ENCODE assay signal across 24 mouse cellular contexts in genomic region chr16:42015443-42015842, GRCm38 (mm10).
DNase-seq lines count a peak whose midpoint lies in the region; ATAC-seq and TF ChIP-seq lines count a peak whose summit lies in the region.
"Had no signal": no experiment of that assay in that cellular context is flagged by ENCODE, and none has a peak within 500 bp of the region (broad histone marks: within the 10 kb centered on the region; RNA-seq: fewer than 3 reads in every experiment).

No protein-coding gene starts in this region.

- H3K36me3 ChIP-seq in forebrain, embryonic 15.5 days = no peaks in the 10 kb centered on the region
- H3K36me3 ChIP-seq in forebrain, embryonic 11.5 days (ENCODE audit: control insufficient read depth, insufficient read depth, low read length) = no peaks in the 10 kb centered on the region
- no peaks in the 10 kb centered on the region for H3K36me3 ChIP-seq in midbrain, embryonic 12.5 days
- H3K36me3 ChIP-seq in midbrain, embryonic 11.5 days (ENCODE audit: control insufficient read depth, insufficient read depth, low read length) = no peaks in the 10 kb centered on the region
- no peaks in the 10 kb centered on the region for H3K36me3 ChIP-seq in forebrain, postnatal 0 days (ENCODE audit: insufficient read depth)
- no peaks in the 10 kb centered on the region for H3K36me3 ChIP-seq in intestine, embryonic 15.5 days
- H3K36me3 ChIP-seq: heart, embryonic 12.5 days; limb, embryonic 12.5 days; neural tube, embryonic 13.5 days had no signal

- DNase-seq in cerebellum, adult 2 months = peak; percentile 38 to 49
- DNase-seq in cerebellum, adult 11 months = no peak
- DNase-seq in forebrain, embryonic 11.5 days (ENCODE audit: low spot score) = no peak
- DNase-seq in midbrain, embryonic 11.5 days (ENCODE audit: low spot score, missing footprints) = no peak
- peak; percentile 60 for DNase-seq in forebrain, postnatal 0 days
- DNase-seq: adrenal gland, postnatal 14 days; gastrocnemius, postnatal 14 days; heart, adult 18-20 months; heart, postnatal 10 days; kidney, postnatal 25 days; layer of hippocampus, postnatal 36 days; liver, postnatal 0 days; right cerebral cortex, postnatal 25 days had no signal

- H3K27ac ChIP-seq in cerebellum, adult 2 months (ENCODE audit: insufficient read depth, low read length) = peak overlapping the region; percentile 90
- no peak overlapping the region for H3K27ac ChIP-seq in forebrain, embryonic 15.5 days (replicated peaks)
- H3K27ac ChIP-seq in forebrain, embryonic 11.5 days (ENCODE audit: low read depth, low read length) = no peak overlapping the region
- H3K27ac ChIP-seq in midbrain, embryonic 12.5 days (replicated peaks) = 0 out of 2 replicates have a peak overlapping the region, but pooled peaks have one; percentile 3
- no peak overlapping the region for H3K27ac ChIP-seq in midbrain, embryonic 11.5 days (ENCODE audit: low read depth, low read length)
- H3K27ac ChIP-seq in forebrain, postnatal 0 days (ENCODE audit: low read depth, low read length) = no peak overlapping the region
- no peak overlapping the region for H3K27ac ChIP-seq in intestine, embryonic 15.5 days
- H3K27ac ChIP-seq: layer of hippocampus, adult 2 months; limb, embryonic 12.5 days; macrophage had no signal

- H3K9me3 ChIP-seq in forebrain, embryonic 15.5 days = no peaks in the 10 kb centered on the region
- no peaks in the 10 kb centered on the region for H3K9me3 ChIP-seq in forebrain, embryonic 11.5 days (ENCODE audit: control insufficient read depth, low read length)
- H3K9me3 ChIP-seq in midbrain, embryonic 12.5 days = no peaks in the 10 kb centered on the region
- H3K9me3 ChIP-seq in midbrain, embryonic 11.5 days (ENCODE audit: control insufficient read depth, low read length) = no peaks in the 10 kb centered on the region
- H3K9me3 ChIP-seq in forebrain, postnatal 0 days (ENCODE audit: low read length) = no peaks in the 10 kb centered on the region
- no peaks in the 10 kb centered on the region for H3K9me3 ChIP-seq in intestine, embryonic 15.5 days
- H3K9me3 ChIP-seq: heart, embryonic 12.5 days; limb, embryonic 12.5 days; neural tube, embryonic 13.5 days had no signal

- H3K4me2 ChIP-seq in forebrain, embryonic 15.5 days (replicated peaks) = no peak overlapping the region
- H3K4me2 ChIP-seq in forebrain, embryonic 11.5 days (ENCODE audit: low read depth, low read length, severe bottlenecking) = no peak overlapping the region
- H3K4me2 ChIP-seq in midbrain, embryonic 12.5 days (replicated peaks) = no peak overlapping the region
- no peak overlapping the region for H3K4me2 ChIP-seq in midbrain, embryonic 11.5 days
- H3K4me2 ChIP-seq in forebrain, postnatal 0 days (ENCODE audit: low read depth) = no peak overlapping the region
- no peak overlapping the region for H3K4me2 ChIP-seq in intestine, embryonic 15.5 days (replicated peaks)
- H3K4me2 ChIP-seq: heart, embryonic 12.5 days; limb, embryonic 12.5 days; liver, embryonic 11.5 days; neural tube, embryonic 13.5 days had no signal

- TF ChIP-seq CTCF in cerebellum, adult 2 months (IDR thresholded peaks at IDR 0.05; ENCODE audit: borderline replicate concordance, insufficient read depth, low read depth, low read length) = no peak
- TF ChIP-seq CTCF in forebrain, postnatal 0 days (IDR thresholded peaks at IDR 0.05; ENCODE audit: low read depth) = no peak

- no peaks in the 10 kb centered on the region for H3K27me3 ChIP-seq in cerebellum, adult 2 months (ENCODE audit: control insufficient read depth, insufficient read depth, low read length)
- no peaks in the 10 kb centered on the region for H3K27me3 ChIP-seq in forebrain, embryonic 15.5 days
- no peaks in the 10 kb centered on the region for H3K27me3 ChIP-seq in forebrain, embryonic 11.5 days (ENCODE audit: control insufficient read depth, insufficient read depth, low read length)
- H3K27me3 ChIP-seq in midbrain, embryonic 12.5 days = no peaks in the 10 kb centered on the region
- no peaks in the 10 kb centered on the region for H3K27me3 ChIP-seq in midbrain, embryonic 11.5 days (ENCODE audit: control insufficient read depth, insufficient read depth, low read length)
- H3K27me3 ChIP-seq in forebrain, postnatal 0 days (ENCODE audit: insufficient read depth, low read length) = no peaks in the 10 kb centered on the region
- no peaks in the 10 kb centered on the region for H3K27me3 ChIP-seq in intestine, embryonic 15.5 days (replicated peaks)
- H3K27me3 ChIP-seq: heart, embryonic 12.5 days; limb, embryonic 12.5 days; neural tube, embryonic 13.5 days had no signal

- peak; percentile 72 for ATAC-seq in forebrain, embryonic 15.5 days (replicated peaks)
- no peak for ATAC-seq in forebrain, embryonic 11.5 days (replicated peaks; ENCODE audit: low FRiP score)
- no peak for ATAC-seq in midbrain, embryonic 12.5 days (ENCODE audit: low FRiP score, low read depth)
- no peak for ATAC-seq in midbrain, embryonic 11.5 days (ENCODE audit: low FRiP score)
- ATAC-seq in forebrain, postnatal 0 days = peak; percentile 58
- ATAC-seq in intestine, embryonic 15.5 days = no peak
- ATAC-seq: intestine, postnatal 0 days; liver, postnatal 0 days; lung, postnatal 0 days had no signal

- H3K4me3 ChIP-seq in cerebellum, adult 2 months (replicated peaks; ENCODE audit: insufficient read depth, low read depth, low read length) = no peak overlapping the region
- H3K4me3 ChIP-seq in forebrain, embryonic 15.5 days = no peak overlapping the region
- no peak overlapping the region for H3K4me3 ChIP-seq in forebrain, embryonic 11.5 days (ENCODE audit: low read depth, low read length)
- no peak overlapping the region for H3K4me3 ChIP-seq in midbrain, embryonic 12.5 days
- H3K4me3 ChIP-seq in midbrain, embryonic 11.5 days (ENCODE audit: low read depth, low read length) = no peak overlapping the region
- no peak overlapping the region for H3K4me3 ChIP-seq in forebrain, postnatal 0 days (ENCODE audit: low read depth, low read length)
- no peak overlapping the region for H3K4me3 ChIP-seq in intestine, embryonic 15.5 days (replicated peaks)
- H3K4me3 ChIP-seq: heart, embryonic 12.5 days; layer of hippocampus, adult 2 months; limb, embryonic 12.5 days; neural tube, embryonic 13.5 days had no signal

- H3K9ac ChIP-seq in forebrain, embryonic 15.5 days (replicated peaks) = no peak overlapping the region
- no peak overlapping the region for H3K9ac ChIP-seq in forebrain, embryonic 11.5 days (ENCODE audit: low read length)
- no peak overlapping the region for H3K9ac ChIP-seq in midbrain, embryonic 12.5 days (replicated peaks)
- no peak overlapping the region for H3K9ac ChIP-seq in midbrain, embryonic 11.5 days (ENCODE audit: low read length)
- no peak overlapping the region for H3K9ac ChIP-seq in forebrain, postnatal 0 days
- H3K9ac ChIP-seq in intestine, embryonic 15.5 days = no peak overlapping the region
- H3K9ac ChIP-seq: heart, embryonic 12.5 days; limb, embryonic 12.5 days; liver, postnatal 0 days; neural tube, embryonic 13.5 days had no signal

- TF ChIP-seq POLR2A in cerebellum, adult 2 months (IDR thresholded peaks at IDR 0.05; ENCODE audit: borderline replicate concordance, insufficient read depth, low read length) = no peak

- 41% methylated on average over 3 of the region's 3 CpGs for WGBS in cerebellum, adult 2 months
- 58% methylated on average over 3 of the region's 3 CpGs for WGBS in forebrain, embryonic 15.5 days
- WGBS in forebrain, embryonic 11.5 days = 80% methylated on average over 3 of the region's 3 CpGs
- WGBS in midbrain, embryonic 12.5 days = 64% methylated on average over 3 of the region's 3 CpGs
- WGBS in midbrain, embryonic 11.5 days = 80% methylated on average over 3 of the region's 3 CpGs
- WGBS in forebrain, postnatal 0 days = 49% methylated on average over 3 of the region's 3 CpGs
- 57% methylated on average over 3 of the region's 3 CpGs for WGBS in intestine, embryonic 15.5 days

- H3K4me1 ChIP-seq in cerebellum, adult 2 months (ENCODE audit: control insufficient read depth, insufficient read depth, low read length) = peaks cover 17% of the 10 kb centered on the region; the same call in 1 of the 2 replicates
- H3K4me1 ChIP-seq in forebrain, embryonic 15.5 days = peaks cover 10% of the 10 kb centered on the region
- no peaks in the 10 kb centered on the region for H3K4me1 ChIP-seq in forebrain, embryonic 11.5 days (replicated peaks; ENCODE audit: control insufficient read depth, insufficient read depth, low read length)
- no peaks in the 10 kb centered on the region for H3K4me1 ChIP-seq in midbrain, embryonic 12.5 days
- no peaks in the 10 kb centered on the region; the same call in 1 of the 2 replicates for H3K4me1 ChIP-seq in midbrain, embryonic 11.5 days (ENCODE audit: control insufficient read depth, insufficient read depth, low read length)
- H3K4me1 ChIP-seq in forebrain, postnatal 0 days (ENCODE audit: insufficient read depth) = 0 out of 2 replicates have a peak, but pooled peaks cover 4% of the 10 kb centered on the region
- no peaks in the 10 kb centered on the region for H3K4me1 ChIP-seq in intestine, embryonic 15.5 days (replicated peaks)
- H3K4me1 ChIP-seq: heart, embryonic 12.5 days; limb, embryonic 12.5 days; neural tube, embryonic 13.5 days had no signal

Comparison
In these comparisons a context has a peak if more than half of its experiments do, and no peak if none do; other contexts are left out.
1. DNase-seq: peak in cerebellum, adult 2 months (2 of 2) and forebrain, postnatal 0 days (single experiment); none in cerebellum, adult 11 months (single experiment), forebrain, embryonic 11.5 days (single experiment) and midbrain, embryonic 11.5 days (single experiment).
2. H3K27ac ChIP-seq: peak in cerebellum, adult 2 months (single experiment) and midbrain, embryonic 12.5 days (single experiment); none in forebrain, embryonic 15.5 days (single experiment), forebrain, embryonic 11.5 days (single experiment), midbrain, embryonic 11.5 days (single experiment), forebrain, postnatal 0 days (single experiment) and intestine, embryonic 15.5 days (single experiment).
3. ATAC-seq: peak in forebrain, embryonic 15.5 days (single experiment) and forebrain, postnatal 0 days (single experiment); none in forebrain, embryonic 11.5 days (single experiment), midbrain, embryonic 12.5 days (single experiment), midbrain, embryonic 11.5 days (single experiment) and intestine, embryonic 15.5 days (single experiment).